Mouse (Mus musculus): ENCODE data around the gene Fcrl6. TPM values are rescaled to one million over a fixed set of nuclear protein-coding genes. Genes with fewer than 3 reads are reported as not detected.

Gene Fcrl6
- not detected for total RNA-seq (2021)
- long read RNA-seq, experiment 1 = 0 reads
- long read RNA-seq, experiment 2 = 0 reads

GRCm38 (mm10) chr1:172602326-172602725 is at the start of gene Fcrl6:
Fcrl6 (minus strand) TSS chr1:172602551.
- DNase-seq = no peak

DNA sequence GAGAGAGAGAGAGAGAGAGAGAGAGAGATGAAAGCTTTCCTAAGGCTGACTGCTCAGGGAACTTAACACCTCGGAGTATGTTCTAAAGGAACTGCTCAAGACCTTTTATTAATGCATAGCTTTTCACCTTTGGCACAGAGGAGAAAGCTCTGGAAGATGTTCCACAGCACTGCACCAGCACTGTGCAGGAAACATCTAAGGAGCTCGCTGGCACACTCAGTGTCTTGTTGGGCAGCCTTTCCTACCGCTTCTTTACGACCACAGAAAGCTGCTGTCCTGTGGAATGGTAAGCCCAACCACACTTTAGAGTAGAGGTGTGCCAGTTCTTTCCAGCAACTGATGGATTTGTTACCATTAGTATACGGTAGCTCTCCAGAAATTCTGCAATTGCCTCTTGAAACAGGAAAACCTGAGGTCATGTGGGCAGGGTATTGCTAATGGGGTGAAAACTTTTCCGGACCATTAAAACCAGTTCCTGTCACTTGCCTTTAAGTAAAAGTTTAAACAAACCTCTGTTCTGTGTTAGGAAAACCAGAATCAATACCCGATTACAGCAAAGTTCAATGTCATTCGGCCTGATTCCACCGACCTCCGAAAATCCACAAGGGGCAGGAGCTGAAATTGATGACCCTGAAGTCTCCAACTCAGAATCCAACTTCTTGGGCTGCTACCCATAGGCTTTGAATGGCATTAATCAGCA is 49.1 kb upstream of the Fcrl6 start:
- DNase-seq = no peak

DNA sequence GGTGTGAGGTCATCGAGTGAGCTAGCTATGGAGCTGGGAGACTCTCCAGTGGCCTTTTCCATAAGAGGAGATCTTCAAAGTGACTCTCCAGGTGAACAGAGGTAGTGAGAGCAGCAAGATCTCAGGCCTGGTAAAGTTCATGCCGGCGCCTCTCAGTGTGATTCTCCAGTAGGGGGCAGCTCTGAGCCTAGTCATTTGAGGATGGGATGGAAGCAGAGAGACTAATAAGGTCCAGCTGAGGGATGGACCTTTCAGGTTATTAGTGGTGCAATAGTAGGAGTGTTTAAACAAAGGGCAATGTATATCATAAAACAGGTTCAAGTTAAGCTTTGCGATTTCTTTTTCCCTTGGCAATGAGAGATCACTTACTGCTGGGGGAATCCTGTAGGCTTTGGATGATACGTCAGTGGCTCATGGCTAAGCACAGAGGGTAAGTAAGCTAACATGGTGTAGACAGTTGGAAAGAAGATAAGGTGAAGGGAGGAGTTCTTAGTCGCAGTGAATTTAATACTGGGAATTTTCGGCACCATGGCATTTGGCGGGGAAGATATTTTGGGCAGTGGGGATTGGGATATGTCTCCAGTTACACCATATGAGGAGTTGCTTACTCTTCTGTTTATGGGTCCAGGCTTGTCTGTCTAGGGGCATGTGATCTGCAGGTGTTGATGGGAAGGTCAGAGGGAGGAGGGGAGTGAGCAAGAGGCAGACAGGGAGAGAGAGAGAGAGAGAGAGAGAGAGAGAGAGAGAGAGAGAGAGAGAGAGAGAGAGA is 48.4 kb upstream of the Fcrl6 start:
- DNase-seq = peak; percentile 74

DNA sequence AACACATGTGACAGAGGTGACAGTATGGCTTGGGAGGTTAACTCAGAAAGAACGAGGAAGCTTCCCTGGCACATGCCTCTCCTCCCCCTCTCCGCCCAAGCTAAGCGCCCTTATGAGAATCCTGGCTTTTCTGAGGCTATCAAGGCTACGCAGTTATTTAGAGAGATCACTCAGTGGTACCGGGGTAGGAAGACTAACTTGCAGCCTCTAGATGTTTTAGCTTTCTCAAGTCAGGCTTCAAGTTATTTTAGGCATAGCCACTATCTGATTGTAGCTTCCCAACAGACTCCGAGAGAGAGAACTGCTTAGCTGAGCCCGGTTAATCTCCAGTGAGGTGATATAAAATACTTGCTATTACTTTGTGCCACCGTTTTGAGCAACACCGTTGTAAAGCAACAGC is 47.0 kb upstream of the Fcrl6 start:
- no peak for DNase-seq

DNA sequence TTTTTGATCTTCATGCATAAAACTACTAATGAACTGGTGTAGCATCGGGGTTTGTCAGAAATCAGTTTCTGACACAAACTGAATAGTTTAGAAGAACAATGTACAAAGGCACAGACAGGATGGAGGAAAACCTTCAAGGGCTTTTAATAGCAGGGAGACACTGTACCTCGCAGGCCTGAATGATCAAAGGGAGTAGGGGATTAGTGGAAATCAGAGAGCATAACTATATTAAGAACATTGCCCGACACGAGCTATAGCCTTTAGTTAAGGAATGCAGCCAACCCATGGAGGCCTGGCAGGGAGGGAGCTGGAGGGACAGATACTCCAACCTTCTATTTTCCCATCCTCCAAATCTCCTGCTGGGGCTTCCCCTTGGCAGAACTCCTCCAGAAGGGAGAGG is 44.9 kb upstream of the Fcrl6 start:
- DNase-seq = no peak

DNA sequence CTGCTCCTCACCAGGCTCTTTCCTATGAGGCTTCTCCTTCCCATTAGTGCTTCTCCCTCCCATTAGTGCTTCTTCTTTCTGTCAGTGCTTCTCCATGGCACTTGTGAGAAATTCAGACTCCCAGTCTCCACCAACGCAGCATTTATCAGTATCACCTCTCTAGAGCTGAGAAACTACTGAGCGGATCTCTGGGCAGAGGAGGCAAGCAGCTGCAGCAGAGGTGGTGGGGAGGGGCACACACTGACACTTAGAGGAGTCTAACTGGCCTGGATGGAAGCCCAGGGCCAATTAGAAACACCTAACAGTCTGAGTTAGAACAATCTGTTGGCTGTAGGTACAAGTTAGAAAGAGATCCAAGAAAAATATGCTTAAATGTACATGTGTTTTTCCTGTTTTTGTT is 36.4 kb upstream of the Fcrl6 start:
- no peak for DNase-seq

DNA sequence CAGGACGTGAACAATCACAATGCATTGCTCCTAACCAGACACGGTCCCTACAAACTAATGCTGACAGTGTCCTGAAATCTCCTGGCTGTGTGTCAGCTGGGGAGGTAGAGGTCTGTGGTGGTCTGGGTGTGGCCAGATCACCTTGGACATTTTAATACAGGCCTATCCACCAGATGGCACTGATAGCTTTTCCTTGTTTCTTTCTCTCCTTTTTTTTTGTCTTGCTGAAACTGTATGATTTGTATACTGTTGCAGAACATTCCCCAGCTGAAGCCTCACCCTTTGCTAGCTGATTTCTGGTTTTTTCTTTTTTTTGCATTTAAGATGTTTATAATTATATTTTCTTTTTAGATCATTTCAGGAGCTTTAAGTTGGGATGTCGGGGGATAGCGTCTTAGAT is 35.5 kb upstream of the Fcrl6 start:
- DNase-seq = no peak

DNA sequence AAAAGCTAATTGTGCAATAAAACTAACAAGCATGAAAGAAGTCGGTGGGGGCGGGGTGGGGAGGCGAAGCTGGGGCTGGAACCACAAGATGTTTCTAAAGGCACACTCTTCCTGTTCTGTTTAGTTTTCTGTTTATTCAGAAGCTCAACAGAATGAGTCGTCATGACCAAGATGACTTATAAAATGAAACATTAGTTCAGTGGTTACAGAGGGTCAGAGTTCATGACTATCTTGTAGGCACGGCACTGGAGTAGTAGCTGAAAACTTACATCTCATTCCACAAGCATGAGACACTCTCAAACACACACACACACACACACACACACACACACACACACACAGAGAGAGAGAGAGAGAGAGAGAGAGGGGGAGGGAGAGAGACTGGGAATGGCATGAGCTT is 33.9 kb upstream of the Fcrl6 start:
- DNase-seq = no peak

- DNase-seq = no peak
These were observed 32.9 kb upstream of the Fcrl6 start for GRCm38 (mm10) chr1:172635258-172635657.

- no peak for DNase-seq
These were observed 31.8 kb upstream of the Fcrl6 start for GRCm38 (mm10) chr1:172634136-172634535.

DNA sequence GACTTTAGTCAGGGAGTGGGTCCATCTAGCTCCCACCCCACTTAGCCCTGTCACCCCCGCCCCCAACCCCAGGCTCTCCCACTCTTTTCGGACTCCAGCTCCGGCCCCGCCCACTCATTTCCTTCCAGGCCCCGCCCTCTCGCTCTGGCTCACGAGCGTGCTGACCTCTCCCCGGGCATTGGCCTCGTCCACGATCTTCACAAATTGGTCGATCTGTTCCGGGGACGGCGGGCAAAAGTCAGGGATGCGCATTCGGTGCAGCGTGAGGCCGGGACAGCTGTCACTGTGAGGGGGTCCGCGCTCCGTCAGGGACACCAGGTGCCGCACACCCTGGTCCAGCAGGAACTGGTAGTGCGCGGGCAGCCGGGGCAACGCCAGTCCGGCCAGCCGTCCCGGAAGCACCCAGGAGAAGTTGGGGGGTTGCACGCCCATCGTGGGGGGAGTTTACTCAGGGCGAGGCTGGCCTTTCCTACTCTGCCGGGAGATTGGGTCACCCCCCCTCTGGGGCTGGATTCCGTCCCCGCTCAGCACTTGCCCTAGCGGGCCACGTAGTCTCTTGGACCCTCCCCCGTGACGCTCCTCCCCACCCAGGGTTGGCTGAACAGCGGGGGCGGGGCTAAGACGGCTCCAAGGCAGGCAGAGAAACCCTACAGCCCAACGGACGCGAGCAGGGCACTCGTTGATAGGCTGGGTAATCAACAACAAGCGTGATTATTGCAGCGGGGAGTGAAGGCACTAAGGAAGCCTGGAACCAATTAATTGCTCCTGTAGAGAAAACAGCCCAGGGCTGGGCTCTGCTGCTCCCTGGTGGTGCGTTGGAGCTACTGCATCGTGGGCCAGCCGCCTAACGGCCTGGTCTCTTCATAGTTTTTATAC is 30.3 kb upstream of the Fcrl6 start, which contains the start of gene Dusp23:
Dusp23 (minus strand) TSS at position 512 of the 876 bp plus-strand sequence.
- peak; percentile 98 for DNase-seq

DNA sequence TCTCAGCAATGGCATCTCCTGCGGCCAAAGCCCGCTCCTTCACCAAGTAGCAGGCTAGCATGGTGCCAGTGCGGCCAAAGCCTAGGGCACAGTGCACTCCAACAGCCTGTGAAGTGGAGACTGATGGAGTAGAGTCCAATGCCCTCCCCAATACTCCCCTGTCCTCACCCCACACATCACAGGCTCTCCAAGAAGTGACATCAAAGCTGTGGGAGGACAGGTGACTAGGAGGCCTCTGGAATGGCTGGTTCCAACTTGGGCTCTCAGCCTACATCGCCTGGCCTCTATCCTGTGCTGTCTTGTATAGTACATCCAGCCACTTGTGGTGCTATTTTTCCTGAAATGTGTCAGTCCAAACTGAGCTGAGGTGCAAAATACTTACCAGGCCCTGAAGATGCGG is 29.4 kb upstream of the Fcrl6 start:
- DNase-seq = no peak

DNA sequence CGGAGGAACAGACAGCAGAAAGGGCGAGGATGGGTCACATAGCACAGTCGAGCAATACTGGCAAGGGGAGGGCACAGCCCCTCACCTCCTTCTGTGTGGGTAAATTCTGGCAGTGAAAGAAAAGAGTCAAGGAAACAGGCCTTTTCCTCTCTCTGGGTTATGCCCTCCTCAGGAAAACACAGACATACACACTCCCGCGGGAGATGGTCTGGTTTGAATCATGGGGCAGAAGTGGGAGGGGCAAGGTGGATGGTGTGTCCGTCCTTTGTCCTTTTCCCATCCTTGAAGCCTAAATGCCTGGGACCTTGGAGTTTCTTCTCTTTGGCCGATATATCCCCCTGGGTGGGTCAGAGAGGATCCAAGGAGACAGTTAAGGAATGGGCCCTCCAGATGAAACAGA is 27.5 kb upstream of the Fcrl6 start:
- no peak for DNase-seq

GRCm38 (mm10) chr1:172626306-172626705 is 24.0 kb upstream of the Fcrl6 start:
- DNase-seq = no peak

GRCm38 (mm10) chr1:172624081-172624480 is 21.7 kb upstream of the Fcrl6 start:
- no peak for DNase-seq

GRCm38 (mm10) chr1:172623599-172623998 is 21.2 kb upstream of the Fcrl6 start:
- DNase-seq = no peak

DNA sequence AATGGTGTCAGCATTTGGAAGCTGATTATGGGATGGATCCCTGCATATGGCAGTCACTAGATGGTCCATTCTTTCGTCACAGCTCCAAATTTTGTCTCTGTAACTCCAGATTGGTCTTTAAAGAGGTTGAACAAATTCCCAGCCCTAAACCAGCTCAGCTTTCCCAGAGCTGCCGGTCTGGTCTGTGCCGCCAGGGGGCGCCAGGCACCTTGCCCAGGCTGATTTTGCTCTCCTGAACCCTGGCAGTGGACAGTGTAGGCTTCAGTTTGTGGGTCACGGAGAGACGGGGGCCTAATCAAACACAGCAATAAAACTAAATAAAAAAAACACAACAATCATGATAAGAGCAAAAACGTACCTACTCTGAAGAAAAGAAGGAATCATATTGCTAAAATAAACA is 16.9 kb upstream of the Fcrl6 start:
- DNase-seq = peak; percentile 88

DNA sequence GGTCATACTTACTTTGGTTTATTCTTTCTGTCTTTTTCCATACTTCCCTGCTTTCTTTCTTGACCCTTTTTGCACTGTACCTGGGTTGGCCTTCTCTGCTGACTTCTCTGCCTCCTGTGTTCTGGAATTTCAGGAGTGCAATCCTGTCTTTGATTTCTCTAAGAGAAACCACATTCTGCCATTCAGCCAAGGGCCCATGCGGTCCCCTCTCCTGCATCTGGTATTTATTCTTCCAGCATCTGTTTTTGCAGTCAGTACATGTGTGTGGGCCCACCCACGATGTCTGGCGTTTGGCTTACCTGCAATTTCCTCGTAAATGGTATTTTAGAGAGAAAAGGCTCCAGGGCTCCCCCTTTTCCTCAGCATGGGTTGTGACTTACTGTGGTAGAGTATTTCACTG is 15.8 kb upstream of the Fcrl6 start:
- DNase-seq = no peak

GRCm38 (mm10) chr1:172617365-172618076 is 15.2 kb upstream of the Fcrl6 start:
- DNase-seq = no peak

GRCm38 (mm10) chr1:172616537-172617300 is 14.4 kb upstream of the Fcrl6 start:
- DNase-seq = no peak

DNA sequence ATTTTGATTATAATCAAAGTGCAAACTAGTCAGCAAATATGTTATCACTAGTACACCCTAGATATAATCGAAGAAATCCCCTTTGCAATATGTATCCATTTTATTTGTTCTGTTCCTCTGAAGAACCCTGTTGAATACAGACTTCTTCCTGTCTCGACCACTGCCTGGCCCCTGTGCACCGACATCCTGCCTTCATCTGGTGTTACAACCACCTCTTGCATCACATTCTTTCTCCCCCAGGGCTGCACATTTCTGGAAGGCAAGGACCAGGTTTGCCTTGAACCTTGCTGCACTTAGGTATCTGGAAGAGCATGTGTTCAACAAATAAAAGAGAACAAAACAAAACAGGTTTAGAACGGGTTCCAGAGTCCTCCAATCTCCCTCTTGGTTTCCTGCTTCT is 13.1 kb upstream of the Fcrl6 start:
- DNase-seq = no peak

Measured in adrenal gland, postnatal 10 days (tissue).